Mouse (Mus musculus) MEL-GATA-1-ER (cell line): ENCODE data around the gene 6030468B19Rik.
"Not testable (repeated sequence)": the region's sequence is repeated elsewhere in the genome, so short reads cannot be mapped to it uniquely, and the experiment has no call there.

ENCODE experiments used
- DNase-seq: peaks from one replicate; pipeline ENCODE4 v3.0.0-alpha.2; 2012; ENCODE audit warnings: low read depth; ENCODE audit errors: extremely low read depth

The 6030468B19Rik gene

GRCm38 (mm10) chr11:117778851-117779433, 18.5 kb upstream of the 6030468B19Rik start:
- no peak for DNase-seq

- no peak for DNase-seq
These were observed 17.8 kb upstream of the 6030468B19Rik start for GRCm38 (mm10) chr11:117779434-117780198.

GRCm38 (mm10) chr11:117780199-117780515, 17.3 kb upstream of the 6030468B19Rik start:
- DNase-seq: no peak

GRCm38 (mm10) chr11:117780582-117781111, 16.8 kb upstream of the 6030468B19Rik start:
- DNase-seq: peak; percentile 94

GRCm38 (mm10) chr11:117781199-117781821, 16.1 kb upstream of the 6030468B19Rik start:
- DNase-seq: no peak

- no peak for DNase-seq
These were observed 15.3 kb upstream of the 6030468B19Rik start, which contains the start of the genes Tmc8 and Tmc6 for GRCm38 (mm10) chr11:117781993-117782704. Tmc8 (plus strand) TSS chr11:117782076. Tmc6 (minus strand) TSS chr11:117782198.

GRCm38 (mm10) chr11:117782705-117783034, 14.8 kb upstream of the 6030468B19Rik start:
- DNase-seq: no peak

- no peak for DNase-seq
These were observed 14.4 kb upstream of the 6030468B19Rik start for GRCm38 (mm10) chr11:117783089-117783488.

- no peak for DNase-seq
These were observed 13.7 kb upstream of the 6030468B19Rik start for GRCm38 (mm10) chr11:117783683-117784309.

GRCm38 (mm10) chr11:117786294-117786693, 11.2 kb upstream of the 6030468B19Rik start:
- no peak for DNase-seq

GRCm38 (mm10) chr11:117788481-117788880, 9.0 kb upstream of the 6030468B19Rik start:
- not testable (repeated sequence) for DNase-seq

- DNase-seq: no peak
These were observed 7.2 kb upstream of the 6030468B19Rik start for GRCm38 (mm10) chr11:117790286-117790685.

GRCm38 (mm10) chr11:117790703-117791440, 6.6 kb upstream of the 6030468B19Rik start:
- DNase-seq: no peak

GRCm38 (mm10) chr11:117791441-117791761, 6.1 kb upstream of the 6030468B19Rik start:
- no peak for DNase-seq

GRCm38 (mm10) chr11:117792281-117792888, 5.1 kb upstream of the 6030468B19Rik start:
- DNase-seq: no peak

GRCm38 (mm10) chr11:117794035-117794551, 3.4 kb upstream of the 6030468B19Rik start:
- DNase-seq: no peak

GRCm38 (mm10) chr11:117796954-117797353, 506 bp upstream of the 6030468B19Rik start:
- DNase-seq: no peak

- DNase-seq: no peak
These were observed 691 bp downstream of the 6030468B19Rik start for GRCm38 (mm10) chr11:117798160-117798541.

GRCm38 (mm10) chr11:117799174-117799573, 1.7 kb downstream of the 6030468B19Rik start:
- DNase-seq: no peak

- no peak for DNase-seq
These were observed 2.6 kb downstream of the 6030468B19Rik start for GRCm38 (mm10) chr11:117800038-117800437.
